Mouse (Mus musculus) forebrain, embryonic 14.5 days (tissue): ENCODE measurements at regions not wholly inside any gene's neighbourhood (a gene's known extent, or its start where the extent isn't known, plus 50 kb on each side); places are given as distances from the start of the nearest gene placed in this dataset.

ENCODE experiments used
- ATAC-seq: fragments of 200-750 bp; cut with Nextera tagmentation; 2 replicates; pipeline ENCODE4 v1.8.0; 2017; ENCODE audit warnings: mild to moderate bottlenecking, moderate library complexity
- DNase-seq: peaks from one replicate; pipeline ENCODE4 v3.0.0-alpha.2; 2015; ENCODE audit warnings: low spot score
- H3K27ac ChIP-seq: fragments of 300-500 bp; sonication (generic); 2 replicates; pipeline ENCODE4 v1.5.1; 2014; ENCODE audit warnings: low read depth, mild to moderate bottlenecking, control low read depth, low read length, moderate library complexity
- H3K27me3 ChIP-seq: fragments of 300-500 bp; sonication (generic); replicated peaks from 2 replicates; pipeline ENCODE4 v1.6.1; 2014; ENCODE audit warnings: low read length, control low read depth, mixed read lengths; ENCODE audit not compliant: control insufficient read depth, insufficient read depth
- H3K36me3 ChIP-seq: fragments of 300-500 bp; sonication (generic); 2 replicates; pipeline ENCODE4 v1.6.1; 2014; ENCODE audit warnings: low read length, control low read depth; ENCODE audit not compliant: control insufficient read depth, insufficient read depth
- H3K4me1 ChIP-seq: fragments of 300-500 bp; sonication (generic); 2 replicates; pipeline ENCODE4 v1.6.1; 2014; ENCODE audit warnings: antibody characterized with exemption, low read length, control low read depth; ENCODE audit not compliant: control insufficient read depth, insufficient read depth
- H3K4me2 ChIP-seq: fragments of 300-500 bp; sonication (generic); 2 replicates; pipeline ENCODE4 v1.6.1; 2014; ENCODE audit warnings: mild to moderate bottlenecking, control low read depth, low read length
- H3K4me3 ChIP-seq: fragments of 300-500 bp; sonication (generic); 2 replicates; pipeline ENCODE4 v1.5.1; 2014; ENCODE audit warnings: low read depth, low read length, control low read depth
- H3K9ac ChIP-seq: fragments of 300-500 bp; sonication (generic); 2 replicates; pipeline ENCODE4 v1.6.1; 2014; ENCODE audit warnings: mild to moderate bottlenecking, low read length, control low read depth, moderate library complexity
- H3K9me3 ChIP-seq: fragments of 300-500 bp; sonication (generic); replicated peaks from 2 replicates; pipeline ENCODE4 v1.6.1; 2016; ENCODE audit warnings: low read length, control low read depth, mixed read lengths; ENCODE audit not compliant: control insufficient read depth
- WGBS: fragments of 180-500 bp; shearing (Covaris S2); extraction: QIAGEN DNeasy Blood & Tissue Kit; methylation state at CpG from one replicate; pipeline ENCODE4 v1.1.7; 2014; 5-methylcytosine and 5-hydroxymethylcytosine counted together

- H3K36me3 ChIP-seq, result no peaks in the 10 kb centered on the region
- no peak overlapping the region for H3K27ac ChIP-seq
- no peak overlapping the region for H3K4me2 ChIP-seq
- no peak overlapping the region for H3K9ac ChIP-seq
- H3K27me3 ChIP-seq, result no peaks in the 10 kb centered on the region
- WGBS, result 84% methylated on average over 7 of the region's 7 CpGs
- no peak overlapping the region for H3K4me3 ChIP-seq
- no peaks in the 10 kb centered on the region for H3K9me3 ChIP-seq
- DNase-seq (no peak), ATAC-seq (no peak)
- H3K4me1 ChIP-seq, result no peaks in the 10 kb centered on the region
Measured at GRCm38 (mm10) chr14:110565783-110566445, 189.0 kb downstream of the Slitrk6 start.

- Histone ChIP-seq H3K27me3 (no peaks in the 10 kb centered on the region), H3K36me3 (no peaks in the 10 kb centered on the region), H3K4me3 (no peak overlapping the region), H3K4me1 (no peaks in the 10 kb centered on the region), H3K27ac (no peak overlapping the region), H3K9ac (no peak overlapping the region), H3K4me2 (no peak overlapping the region), H3K9me3 (no peaks in the 10 kb centered on the region)
- DNase-seq (no peak), ATAC-seq (no peak)
- 83% methylated on average over 2 of the region's 2 CpGs for WGBS
Measured at GRCm38 (mm10) chr14:110564621-110565020, 190.3 kb downstream of the Slitrk6 start.

GRCm38 (mm10) chr14:110545265-110545664 is 209.7 kb downstream of the Slitrk6 start:
- Histone ChIP-seq H3K9ac (no peak overlapping the region), H3K9me3 (no peaks in the 10 kb centered on the region), H3K27ac (no peak overlapping the region), H3K4me2 (no peak overlapping the region), H3K36me3 (no peaks in the 10 kb centered on the region), H3K4me3 (no peak overlapping the region), H3K27me3 (no peaks in the 10 kb centered on the region), H3K4me1 (peaks cover 2% of the 10 kb centered on the region; the same call in 1 of the 2 replicates)
- DNase-seq (peak; percentile 4), ATAC-seq (no peak)
- WGBS, result 72% methylated on average over 7 of the region's 7 CpGs

- H3K4me2 ChIP-seq, result no peak overlapping the region
- 56% methylated on average over 4 of the region's 4 CpGs for WGBS
- no peak overlapping the region for H3K4me3 ChIP-seq
- H3K4me1 ChIP-seq, result peaks cover 2% of the 10 kb centered on the region; the same call in 1 of the 2 replicates
- no peak for ATAC-seq
- no peak overlapping the region for H3K27ac ChIP-seq
- no peaks in the 10 kb centered on the region for H3K9me3 ChIP-seq
- no peak overlapping the region for H3K9ac ChIP-seq
- H3K27me3 ChIP-seq, result no peaks in the 10 kb centered on the region
- no peaks in the 10 kb centered on the region for H3K36me3 ChIP-seq
- DNase-seq, result peak; percentile 40
Measured at GRCm38 (mm10) chr14:110543303-110544134, 211.4 kb downstream of the Slitrk6 start.

GRCm38 (mm10) chr14:110527306-110527705 is 227.6 kb downstream of the Slitrk6 start:
- 88% methylated on average over 3 of the region's 3 CpGs for WGBS
- no peak overlapping the region for H3K9ac ChIP-seq

GRCm38 (mm10) chr14:110485057-110485456 is 269.9 kb downstream of the Slitrk6 start:
- no peaks in the 10 kb centered on the region for H3K9me3 ChIP-seq
- ATAC-seq, result no peak
- no peaks in the 10 kb centered on the region for H3K36me3 ChIP-seq
- no peak overlapping the region for H3K27ac ChIP-seq
- 89% methylated on average over 3 of the region's 3 CpGs for WGBS
- H3K4me3 ChIP-seq, result no peak overlapping the region
- no peak overlapping the region for H3K9ac ChIP-seq
- H3K27me3 ChIP-seq, result no peaks in the 10 kb centered on the region
- H3K4me2 ChIP-seq, result no peak overlapping the region
- no peaks in the 10 kb centered on the region for H3K4me1 ChIP-seq
- no peak for DNase-seq

More at GRCm38 (mm10) chr14:110527306-110527705, 227.6 kb downstream of the Slitrk6 start:
- DNase-seq (no peak), ATAC-seq (no peak)
- Histone ChIP-seq H3K9me3 (no peaks in the 10 kb centered on the region), H3K4me2 (no peak overlapping the region), H3K36me3 (no peaks in the 10 kb centered on the region), H3K4me3 (no peak overlapping the region), H3K4me1 (no peaks in the 10 kb centered on the region), H3K27me3 (no peaks in the 10 kb centered on the region), H3K27ac (no peak overlapping the region)

- H3K9me3 ChIP-seq, result no peaks in the 10 kb centered on the region
- H3K4me2 ChIP-seq, result no peak overlapping the region
- H3K4me3 ChIP-seq, result no peak overlapping the region
- ATAC-seq, result no peak
- 17% methylated on average over 3 of the region's 3 CpGs for WGBS
- H3K27ac ChIP-seq, result no peak overlapping the region
- H3K4me1 ChIP-seq, result no peaks in the 10 kb centered on the region
- no peak for DNase-seq
- no peaks in the 10 kb centered on the region for H3K27me3 ChIP-seq
- H3K9ac ChIP-seq, result no peak overlapping the region
- no peaks in the 10 kb centered on the region for H3K36me3 ChIP-seq
Measured at GRCm38 (mm10) chr14:110472743-110473142, 282.2 kb downstream of the Slitrk6 start.

GRCm38 (mm10) chr14:110472176-110472575 is 282.8 kb downstream of the Slitrk6 start:
- no peaks in the 10 kb centered on the region for H3K27me3 ChIP-seq
- no peaks in the 10 kb centered on the region for H3K4me1 ChIP-seq
- H3K27ac ChIP-seq, result no peak overlapping the region
- DNase-seq, result no peak
- no peaks in the 10 kb centered on the region for H3K9me3 ChIP-seq
- no peaks in the 10 kb centered on the region for H3K36me3 ChIP-seq
- ATAC-seq, result no peak
- no peak overlapping the region for H3K9ac ChIP-seq
- H3K4me2 ChIP-seq, result no peak overlapping the region
- no peak overlapping the region for H3K4me3 ChIP-seq
- WGBS, result 79% methylated on average over 3 of the region's 3 CpGs

GRCm38 (mm10) chr14:110470714-110471113 is 284.2 kb downstream of the Slitrk6 start:
- Histone ChIP-seq H3K27me3 (no peaks in the 10 kb centered on the region), H3K4me2 (no peak overlapping the region), H3K36me3 (no peaks in the 10 kb centered on the region), H3K4me1 (no peaks in the 10 kb centered on the region), H3K9ac (no peak overlapping the region), H3K9me3 (no peaks in the 10 kb centered on the region), H3K27ac (no peak overlapping the region), H3K4me3 (no peak overlapping the region)
- DNase-seq (no peak), ATAC-seq (no peak)
- 76% methylated on average over 1 of the region's 1 CpGs for WGBS
